Mouse (Mus musculus): Measurements from ENCODE around the gene Mme. TPM values are rescaled to one million over a fixed set of nuclear protein-coding genes. Genes with fewer than 3 reads are reported as not detected.

Gene Mme
- polyA plus RNA-seq, 1 experiment from 2014 or later: 14.3 TPM

- Histone ChIP-seq H3K9me3 (no peaks in the 10 kb centered on the region), H3K4me3 (no peak overlapping the region), H3K36me3 (replicated peaks) (no peaks in the 10 kb centered on the region), H3K4me1 (no peaks in the 10 kb centered on the region), H3K27ac (no peak overlapping the region), H3K27me3 (ENCODE audit: poor library complexity, severe bottlenecking) (no peaks in the 10 kb centered on the region)
- DNase-seq (ENCODE audit: extremely low spot score, low spot score): no peak
- WGBS: 86% methylated on average over 2 of the region's 2 CpGs
Measured at GRCm38 (mm10) chr3:63390774-63391173, 149.4 kb downstream of the Mme start.

GRCm38 (mm10) chr3:63391348-63391747 lies 150.0 kb downstream of the Mme start:
- H3K4me3 ChIP-seq: no peak overlapping the region
- no peaks in the 10 kb centered on the region for H3K36me3 ChIP-seq (replicated peaks)
- no peaks in the 10 kb centered on the region for H3K4me1 ChIP-seq
- WGBS: 84% methylated on average over 2 of the region's 2 CpGs
- H3K27me3 ChIP-seq (ENCODE audit: poor library complexity, severe bottlenecking): no peaks in the 10 kb centered on the region
- no peak for DNase-seq (ENCODE audit: extremely low spot score, low spot score)
- no peaks in the 10 kb centered on the region for H3K9me3 ChIP-seq
- no peak overlapping the region for H3K27ac ChIP-seq

GRCm38 (mm10) chr3:63394424-63394941 lies 153.1 kb downstream of the Mme start:
- no peaks in the 10 kb centered on the region for H3K36me3 ChIP-seq (replicated peaks)
- 90% methylated on average over 4 of the region's 4 CpGs for WGBS
- no peak overlapping the region for H3K4me3 ChIP-seq
- H3K27ac ChIP-seq: no peak overlapping the region
- no peaks in the 10 kb centered on the region for H3K27me3 ChIP-seq (ENCODE audit: poor library complexity, severe bottlenecking)
- H3K4me1 ChIP-seq: no peaks in the 10 kb centered on the region
- no peak for DNase-seq (ENCODE audit: extremely low spot score, low spot score)
- H3K9me3 ChIP-seq: no peaks in the 10 kb centered on the region

- H3K36me3 ChIP-seq (replicated peaks): no peaks in the 10 kb centered on the region
- no peak overlapping the region for H3K27ac ChIP-seq
- no peaks in the 10 kb centered on the region for H3K4me1 ChIP-seq
- H3K27me3 ChIP-seq (ENCODE audit: poor library complexity, severe bottlenecking): no peaks in the 10 kb centered on the region
- no peak for DNase-seq (ENCODE audit: extremely low spot score, low spot score)
- 93% methylated on average over 4 of the region's 4 CpGs for WGBS
- H3K9me3 ChIP-seq: no peaks in the 10 kb centered on the region
- H3K4me3 ChIP-seq: no peak overlapping the region
Measured at GRCm38 (mm10) chr3:63398171-63398570, 156.8 kb downstream of the Mme start.

GRCm38 (mm10) chr3:63406438-63406837 lies 165.1 kb downstream of the Mme start:
- Histone ChIP-seq H3K9me3 (no peaks in the 10 kb centered on the region), H3K4me3 (no peak overlapping the region), H3K27ac (no peak overlapping the region), H3K36me3 (replicated peaks) (no peaks in the 10 kb centered on the region), H3K4me1 (no peaks in the 10 kb centered on the region), H3K27me3 (ENCODE audit: poor library complexity, severe bottlenecking) (no peaks in the 10 kb centered on the region)
- 89% methylated on average over 3 of the region's 3 CpGs for WGBS
- DNase-seq (ENCODE audit: extremely low spot score, low spot score): no peak

- Histone ChIP-seq H3K9me3 (no peaks in the 10 kb centered on the region), H3K4me3 (no peak overlapping the region), H3K4me1 (peaks cover 9% of the 10 kb centered on the region; the same call in 1 of the 2 replicates), H3K27ac (no peak overlapping the region), H3K27me3 (ENCODE audit: poor library complexity, severe bottlenecking) (no peaks in the 10 kb centered on the region), H3K36me3 (replicated peaks) (no peaks in the 10 kb centered on the region)
- 92% methylated on average over 4 of the region's 4 CpGs for WGBS
- no peak for DNase-seq (ENCODE audit: extremely low spot score, low spot score)
Measured at GRCm38 (mm10) chr3:63411006-63411405, 169.7 kb downstream of the Mme start.

- no peak for DNase-seq (ENCODE audit: extremely low spot score, low spot score)
- no peak overlapping the region for H3K27ac ChIP-seq
- no peaks in the 10 kb centered on the region for H3K36me3 ChIP-seq (replicated peaks)
- H3K9me3 ChIP-seq: no peaks in the 10 kb centered on the region
- WGBS: 71% methylated on average over 6 of the region's 6 CpGs
- no peak overlapping the region for H3K4me3 ChIP-seq
- no peaks in the 10 kb centered on the region for H3K27me3 ChIP-seq (ENCODE audit: poor library complexity, severe bottlenecking)
- peaks cover 9% of the 10 kb centered on the region; the same call in 1 of the 2 replicates for H3K4me1 ChIP-seq
Measured at GRCm38 (mm10) chr3:63412220-63412937, 171.0 kb downstream of the Mme start.

GRCm38 (mm10) chr3:63413046-63413911 lies 171.9 kb downstream of the Mme start:
- WGBS: 83% methylated on average over 6 of the region's 6 CpGs
- DNase-seq (ENCODE audit: extremely low spot score, low spot score): no peak
- Histone ChIP-seq H3K27me3 (ENCODE audit: poor library complexity, severe bottlenecking) (no peaks in the 10 kb centered on the region), H3K27ac (no peak overlapping the region), H3K9me3 (no peaks in the 10 kb centered on the region), H3K36me3 (replicated peaks) (no peaks in the 10 kb centered on the region), H3K4me3 (no peak overlapping the region), H3K4me1 (peaks cover 9% of the 10 kb centered on the region; the same call in 1 of the 2 replicates)

GRCm38 (mm10) chr3:63417284-63417683 lies 175.9 kb downstream of the Mme start:
- Histone ChIP-seq H3K4me1 (peaks cover 8% of the 10 kb centered on the region; the same call in 1 of the 2 replicates), H3K36me3 (replicated peaks) (no peaks in the 10 kb centered on the region), H3K27me3 (ENCODE audit: poor library complexity, severe bottlenecking) (no peaks in the 10 kb centered on the region), H3K27ac (no peak overlapping the region), H3K9me3 (no peaks in the 10 kb centered on the region), H3K4me3 (no peak overlapping the region)
- DNase-seq (ENCODE audit: extremely low spot score, low spot score): no peak
- WGBS: 49% methylated on average over 1 of the region's 1 CpGs

GRCm38 (mm10) chr3:63417758-63418157 lies 176.4 kb downstream of the Mme start:
- Histone ChIP-seq H3K4me3 (no peak overlapping the region), H3K36me3 (replicated peaks) (no peaks in the 10 kb centered on the region), H3K9me3 (no peaks in the 10 kb centered on the region), H3K27me3 (ENCODE audit: poor library complexity, severe bottlenecking) (no peaks in the 10 kb centered on the region), H3K27ac (no peak overlapping the region), H3K4me1 (0 out of 2 replicates have a peak, but pooled peaks cover 4% of the 10 kb centered on the region)
- DNase-seq (ENCODE audit: extremely low spot score, low spot score): no peak

GRCm38 (mm10) chr3:63423552-63423951 lies 182.2 kb downstream of the Mme start:
- H3K27ac ChIP-seq: no peak overlapping the region
- no peaks in the 10 kb centered on the region for H3K27me3 ChIP-seq (ENCODE audit: poor library complexity, severe bottlenecking)
- no peak for DNase-seq (ENCODE audit: extremely low spot score, low spot score)
- no peaks in the 10 kb centered on the region for H3K36me3 ChIP-seq (replicated peaks)
- no peak overlapping the region for H3K4me3 ChIP-seq
- H3K9me3 ChIP-seq: no peaks in the 10 kb centered on the region
- no peaks in the 10 kb centered on the region for H3K4me1 ChIP-seq
